Mouse (Mus musculus) MEL (cell line): ENCODE results near the gene Eif4b. TPM values are rescaled to one million over a fixed set of nuclear protein-coding genes. Genes with fewer than 3 reads are reported as not detected.

Experiments used
- DNase-seq: peaks from one replicate; pipeline ENCODE4 v3.0.0; 2011; ENCODE audit warnings: low read depth, low spot score
- H3K27ac ChIP-seq: 2 replicates; pipeline ENCODE4 v1.5.1; 2012; ENCODE audit warnings: low read depth, mild to moderate bottlenecking, control low read depth, low read length, moderate library complexity; ENCODE audit not compliant: control insufficient read depth
- H3K27me3 ChIP-seq, 2 experiments: fragments of 150-350 bp in 1 of 2; sonication (generic) in 1 of 2; 2 replicates each; pipeline ENCODE4 v1.6.1; 2012; ENCODE audit warnings: low read length in 2 of 2, mild to moderate bottlenecking in 2 of 2, improper control_type of control experiment in 1 of 2, moderate library complexity in 1 of 2; ENCODE audit not compliant: insufficient read depth in 2 of 2, control insufficient read depth in 1 of 2
- H3K36me3 ChIP-seq, 2 experiments: 2 replicates each; pipeline ENCODE4 v1.6.1; 2012 to 2014; ENCODE audit warnings: low read length in 2 of 2, improper control_type of control experiment in 1 of 2, inconsistent platforms in 1 of 2, mild to moderate bottlenecking in 1 of 2; ENCODE audit not compliant: insufficient read depth in 2 of 2, control insufficient read depth in 1 of 2
- H3K4me1 ChIP-seq, 2 experiments: fragments of 150-350 bp in 1 of 2; sonication (generic) in 1 of 2; 2 replicates each; pipeline ENCODE4 v1.6.1; 2012; ENCODE audit warnings: low read length in 2 of 2, improper control_type of control experiment in 1 of 2, mild to moderate bottlenecking in 1 of 2; ENCODE audit not compliant: insufficient read depth in 2 of 2, control insufficient read depth in 1 of 2
- H3K4me3 ChIP-seq, 2 experiments: fragments of 150-350 bp in 1 of 2; sonication (generic) in 1 of 2; 2 replicates each; pipeline ENCODE4 v1.5.1; 2012; ENCODE audit warnings: low read depth in 2 of 2, low read length in 2 of 2, mild to moderate bottlenecking in 2 of 2, moderate library complexity in 2 of 2, control low read depth in 1 of 2, improper control_type of control experiment in 1 of 2; ENCODE audit not compliant: control insufficient read depth in 1 of 2, insufficient read depth in 1 of 2
- H3K79me2 ChIP-seq: 2 replicates; pipeline ENCODE4 v1.6.1; 2012; ENCODE audit warnings: mild to moderate bottlenecking, low read length, moderate library complexity; ENCODE audit not compliant: control insufficient read depth, poor library complexity, insufficient read depth
- H3K9ac ChIP-seq: 2 replicates; pipeline ENCODE4 v1.6.1; 2012; ENCODE audit warnings: low read depth, mild to moderate bottlenecking, control low read depth, low read length, moderate library complexity; ENCODE audit not compliant: control insufficient read depth, poor library complexity, severe bottlenecking
- H3K9me3 ChIP-seq: fragments of 150-350 bp; sonication (generic); replicated peaks from 2 replicates; pipeline ENCODE4 v1.6.1; 2012; ENCODE audit warnings: mild to moderate bottlenecking, low read length, improper control_type of control experiment, moderate library complexity; ENCODE audit not compliant: insufficient read depth
- BHLHE40 ChIP-seq: IDR thresholded peaks from 2 replicates; pipeline ENCODE4 v1.6.1; 2012; ENCODE audit warnings: low read depth, mild to moderate bottlenecking, inconsistent platforms, low read length, improper control_type of control experiment, borderline replicate concordance
- CHD1 ChIP-seq: IDR thresholded peaks from 2 replicates; pipeline ENCODE4 v1.6.1; 2012; ENCODE audit warnings: low read depth, mild to moderate bottlenecking, inconsistent platforms, low read length, improper control_type of control experiment
- CHD2 ChIP-seq: IDR thresholded peaks from 2 replicates; pipeline ENCODE4 v1.6.1; 2011; ENCODE audit warnings: low read length, improper control_type of control experiment
- GATA1 ChIP-seq: IDR thresholded peaks from 2 replicates; pipeline ENCODE4 v1.6.1; 2011; ENCODE audit warnings: low read depth, low read length, improper control_type of control experiment
- JUND ChIP-seq: IDR thresholded peaks from 2 replicates; pipeline ENCODE4 v1.6.1; 2011; ENCODE audit warnings: low read depth, mild to moderate bottlenecking, improper control_type of control experiment, low read length
- KAT2A ChIP-seq: conservative IDR thresholded peaks from 2 replicates; pipeline ENCODE4 v1.6.1; 2012; ENCODE audit warnings: low read depth, low read length, improper control_type of control experiment, inconsistent platforms
- MAFK ChIP-seq: IDR thresholded peaks from 2 replicates; pipeline ENCODE4 v1.6.1; 2011; ENCODE audit warnings: low read depth, mild to moderate bottlenecking, low read length, improper control_type of control experiment, borderline replicate concordance
- MAX ChIP-seq: IDR thresholded peaks from 2 replicates; pipeline ENCODE4 v1.6.1; 2011; ENCODE audit warnings: low read length, improper control_type of control experiment
- MEF2A ChIP-seq: IDR thresholded peaks from 2 replicates; pipeline ENCODE4 v1.6.1; 2014; ENCODE audit warnings: low read depth, mild to moderate bottlenecking, inconsistent platforms, low read length, improper control_type of control experiment; ENCODE audit not compliant: poor library complexity, insufficient replicate concordance, severe bottlenecking; ENCODE audit errors: extremely low read depth
- MYB ChIP-seq: IDR thresholded peaks from 2 replicates; pipeline ENCODE4 v1.6.1; 2011; ENCODE audit warnings: mild to moderate bottlenecking, low read depth, low read length, improper control_type of control experiment
- NRF1 ChIP-seq: IDR thresholded peaks from 2 replicates; pipeline ENCODE4 v1.6.1; 2014; ENCODE audit warnings: low read depth, mild to moderate bottlenecking, inconsistent platforms, low read length, improper control_type of control experiment, moderate library complexity; ENCODE audit not compliant: poor library complexity, insufficient read depth, severe bottlenecking
- POLR2A ChIP-seq, 2 experiments: IDR thresholded peaks; 2 replicates each; pipeline ENCODE4 v1.6.1; 2011 to 2012; ENCODE audit warnings: low read length in 2 of 2, mild to moderate bottlenecking in 2 of 2, control low read depth in 1 of 2, improper control_type of control experiment in 1 of 2, low read depth in 1 of 2, moderate library complexity in 1 of 2; ENCODE audit not compliant: control insufficient read depth in 1 of 2, insufficient read depth in 1 of 2, poor library complexity in 1 of 2
- POLR2AphosphoS2 ChIP-seq: IDR thresholded peaks from 2 replicates; pipeline ENCODE4 v1.6.1; 2011; ENCODE audit warnings: low read length, improper control_type of control experiment
- RCOR1 ChIP-seq: IDR thresholded peaks from 2 replicates; pipeline ENCODE4 v1.6.1; 2012; ENCODE audit warnings: low read depth, mild to moderate bottlenecking, inconsistent platforms, low read length, improper control_type of control experiment
- SMC3 ChIP-seq: IDR thresholded peaks from 2 replicates; pipeline ENCODE4 v1.6.1; 2011; ENCODE audit warnings: low read depth, low read length, improper control_type of control experiment
- TAL1 ChIP-seq: IDR thresholded peaks from 2 replicates; pipeline ENCODE4 v1.6.1; 2012; ENCODE audit warnings: mild to moderate bottlenecking, inconsistent platforms, low read length, moderate library complexity, mixed read lengths
- TBP ChIP-seq: IDR thresholded peaks from 2 replicates; pipeline ENCODE4 v1.8.0; 2011; ENCODE audit warnings: low read depth, low read length, improper control_type of control experiment
- TCF12 ChIP-seq: IDR thresholded peaks from 2 replicates; pipeline ENCODE4 v1.6.1; 2014; ENCODE audit warnings: low read depth, mild to moderate bottlenecking, inconsistent platforms, low read length, improper control_type of control experiment, moderate library complexity
- ZC3H11A ChIP-seq: IDR thresholded peaks from 2 replicates; pipeline ENCODE4 v1.6.1; 2012; ENCODE audit warnings: low read depth, mild to moderate bottlenecking, inconsistent platforms, low read length, improper control_type of control experiment
- ZKSCAN1 ChIP-seq: IDR thresholded peaks from 2 replicates; pipeline ENCODE4 v1.6.1; 2012; ENCODE audit warnings: low read depth, mild to moderate bottlenecking, inconsistent platforms, low read length, improper control_type of control experiment, moderate library complexity
- ZMIZ1 ChIP-seq: IDR thresholded peaks from 2 replicates; pipeline ENCODE4 v1.6.1; 2012; ENCODE audit warnings: low read depth, mild to moderate bottlenecking, inconsistent platforms, low read length, improper control_type of control experiment, moderate library complexity
- ZNF384 ChIP-seq: IDR thresholded peaks from 2 replicates; pipeline ENCODE4 v1.6.1; 2012; ENCODE audit warnings: low read depth, mild to moderate bottlenecking, inconsistent platforms, low read length, improper control_type of control experiment
- polyA plus RNA-seq, 2 experiments: library from polyadenylated mRNA; stranded (reverse) in 1 of 2; unstranded in 1 of 2; fragments of >175 nt in 1 of 2; fragments of >200 nt in 1 of 2; gene quantifications; 2 replicates each; pipeline versions ENCODE4 v1.2.1 to v1.2.4; 2012; ENCODE audit warnings: low replicate concordance in 2 of 2, low read depth in 1 of 2; ENCODE audit not compliant: insufficient read length in 2 of 2, insufficient read depth in 1 of 2, missing spikeins in 1 of 2
- total RNA-seq: library from RNA; depleted of rRNA; stranded (reverse); fragments of 300-350 nt; gene quantifications from 2 replicates; pipeline ENCODE4 v1.2.3, GENCODE M21; 2012

Gene Eif4b
- total and polyA plus RNA-seq, 3 experiments: 464 to 790 (median 561) TPM

GRCm38 (mm10) chr15:102082148-102082547, 8.6 kb downstream of the Eif4b start:
- no peak overlapping the region for H3K27ac ChIP-seq
- H3K79me2 ChIP-seq: peaks cover 62% of the 10 kb centered on the region
- TF ChIP-seq MAFK: no peak
- TF ChIP-seq MYB: no peak
- no peak for TF ChIP-seq CHD2
- no peak for TF ChIP-seq ZMIZ1
- TF ChIP-seq RCOR1: no peak
- no peak for TF ChIP-seq ZKSCAN1
- TF ChIP-seq TCF12: no peak
- TF ChIP-seq ZC3H11A: no peak
- TF ChIP-seq MEF2A: no peak
- TF ChIP-seq CHD1: no peak
- no peak for TF ChIP-seq TAL1
- TF ChIP-seq SMC3: no peak
- no peak; a peak in 1 of 4 replicates for TF ChIP-seq POLR2A (IDR thresholded peaks at IDR 0.05; ENCODE audit: control insufficient read depth in 1 of 2, insufficient read depth in 1 of 2, low read depth in 1 of 2, low read length in 2 of 2, poor library complexity in 1 of 2)
- no peak for TF ChIP-seq MAX
- TF ChIP-seq ZNF384: no peak
- TF ChIP-seq BHLHE40: no peak
- TF ChIP-seq GATA1: no peak
- no peak for TF ChIP-seq TBP
- TF ChIP-seq KAT2A: no peak
- TF ChIP-seq, all 39 proteins: peak for 0
- Histone ChIP-seq H3K9ac (no peak overlapping the region), H3K27me3 (no peaks in the 10 kb centered on the region), H3K4me3 (no peak overlapping the region), H3K36me3 (peaks cover 56 to 80% of the 10 kb centered on the region in 2 experiments), H3K4me1 (peaks cover 2 to 13% of the 10 kb centered on the region in 2 experiments), H3K9me3 (no peaks in the 10 kb centered on the region)
- DNase-seq: no peak

GRCm38 (mm10) chr15:102083028-102083427, 9.5 kb downstream of the Eif4b start:
- Histone ChIP-seq H3K4me1 (peaks cover 2 to 8% of the 10 kb centered on the region in 2 experiments), H3K27ac (no peak overlapping the region), H3K79me2 (peaks cover 60% of the 10 kb centered on the region), H3K36me3 (peaks cover 48 to 86% of the 10 kb centered on the region in 2 experiments), H3K9me3 (no peaks in the 10 kb centered on the region), H3K27me3 (no peaks in the 10 kb centered on the region), H3K9ac (no peak overlapping the region), H3K4me3 (no peak overlapping the region)
- DNase-seq: no peak
- TF ChIP-seq BHLHE40 (no peak), JUND (no peak), POLR2AphosphoS2 (peak; percentile 52; the same call in 1 of the 2 replicates), TBP (no peak), POLR2A (IDR thresholded peaks at IDR 0.05; ENCODE audit: control insufficient read depth in 1 of 2, insufficient read depth in 1 of 2, low read depth in 1 of 2, low read length in 2 of 2, poor library complexity in 1 of 2) (no peak; a peak in 1 of 4 replicates), NRF1 (no peak), ZKSCAN1 (no peak)
- TF ChIP-seq, all 39 proteins: peak for 1
